8 mouse cellular contexts compared by ENCODE assay signal in the genomic region with DNA sequence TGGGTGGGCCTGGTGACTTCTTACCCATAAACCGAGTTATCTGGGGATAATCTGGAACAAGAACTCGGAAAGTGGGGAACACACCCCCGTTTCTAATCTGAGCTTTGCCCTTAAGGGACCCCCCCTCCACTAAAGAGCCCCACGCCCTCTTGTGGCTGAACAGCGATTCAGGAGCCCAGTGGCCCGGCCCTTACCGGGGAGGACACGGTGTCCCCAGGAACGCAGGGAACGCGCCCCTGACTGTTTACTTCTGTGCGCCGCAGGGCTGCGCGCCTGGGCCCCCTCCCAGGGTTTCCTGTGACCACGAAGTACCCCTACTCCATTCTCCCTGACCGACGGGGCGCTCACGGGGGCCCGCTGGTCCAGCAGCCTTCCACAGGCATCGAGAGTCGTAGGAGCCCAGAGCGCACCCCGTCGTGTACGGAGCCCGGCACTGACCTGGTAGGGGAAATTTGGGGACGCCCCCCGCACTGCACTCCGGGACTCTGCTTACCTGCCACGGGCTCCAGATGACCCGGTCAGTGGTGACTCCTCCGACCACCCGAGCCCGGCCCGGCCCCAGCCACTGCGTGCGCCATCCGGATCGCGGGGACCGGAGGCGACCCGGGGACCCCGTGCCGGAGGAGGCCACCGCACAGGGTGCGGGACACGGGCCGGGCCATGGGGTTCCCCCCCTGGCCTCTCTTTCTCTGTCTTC. TPM values are rescaled to one million over a fixed set of nuclear protein-coding genes. Genes with fewer than 3 reads are reported as not detected.
DNase-seq lines count a peak whose midpoint lies in the region; ATAC-seq and TF ChIP-seq lines count a peak whose summit lies in the region.

No protein-coding gene starts in this region.

- TF ChIP-seq CTCF in lung, postnatal 0 days (IDR thresholded peaks at IDR 0.05), result peak; percentile 66

- peak overlapping the region; percentile 41 for H3K4me3 ChIP-seq in forebrain, embryonic 15.5 days
- H3K4me3 ChIP-seq in lung, postnatal 0 days (ENCODE audit: low read depth, low read length), result peak overlapping the region; percentile 49

- H3K9me3 ChIP-seq in forebrain, embryonic 15.5 days, result no peaks in the 10 kb centered on the region
- H3K9me3 ChIP-seq in lung, postnatal 0 days (ENCODE audit: low read length), result no peaks in the 10 kb centered on the region

- H3K36me3 ChIP-seq in forebrain, embryonic 15.5 days, result no peaks in the 10 kb centered on the region
- H3K36me3 ChIP-seq in lung, postnatal 0 days (ENCODE audit: insufficient read depth, low read length), result no peaks in the 10 kb centered on the region

- peak overlapping the region; percentile 37; the same call in 1 of the 2 replicates for H3K9ac ChIP-seq in forebrain, embryonic 15.5 days (replicated peaks)
- peak overlapping the region; percentile 32; the same call in 1 of the 2 replicates for H3K9ac ChIP-seq in lung, postnatal 0 days (replicated peaks; ENCODE audit: low read depth)

- no peak; the same call in 1 of the 2 replicates for ATAC-seq in forebrain, embryonic 15.5 days (replicated peaks)
- peak; percentile 23 for ATAC-seq in lung, postnatal 0 days
- no peak for ATAC-seq in granulocyte monocyte progenitor cell, adult 5-6 weeks (replicated peaks; ENCODE audit: poor library complexity, severe bottlenecking)

- intact Hi-C loops in gastrocnemius, postnatal 14 days (cut with DNase I; ENCODE audit: low total_unique reads), result loop anchor here (5.0 kb wide), 1 partner anchor 35 kb away; no protein-coding TSS in a partner anchor

- peak; percentile 59 for DNase-seq in urinary bladder, postnatal 14 days (ENCODE audit: low spot score)
- DNase-seq in urinary bladder, postnatal 10 days (ENCODE audit: low spot score), result no peak
- DNase-seq in kidney, adult 9 months, result peak; percentile 51
- peak; percentile 69 for DNase-seq in lung, postnatal 0 days (ENCODE audit: low spot score)
- peak; percentile 47 for DNase-seq in thymus, postnatal 25 days
- no peak for DNase-seq in gastrocnemius, postnatal 14 days

- no peak for TF ChIP-seq EP300 in lung, postnatal 0 days (IDR thresholded peaks at IDR 0.05)

- H3K4me2 ChIP-seq in forebrain, embryonic 15.5 days (replicated peaks), result peak overlapping the region; percentile 75
- peak overlapping the region; percentile 100 for H3K4me2 ChIP-seq in lung, postnatal 0 days (replicated peaks; ENCODE audit: low read depth, low read length)

- H3K4me1 ChIP-seq in forebrain, embryonic 15.5 days, result peaks cover 16% of the 10 kb centered on the region
- H3K4me1 ChIP-seq in lung, postnatal 0 days (ENCODE audit: insufficient read depth, low read depth, low read length), result 0 out of 2 replicates have a peak, but pooled peaks cover 6% of the 10 kb centered on the region

- H3K27me3 ChIP-seq in forebrain, embryonic 15.5 days, result peaks cover 69% of the 10 kb centered on the region
- H3K27me3 ChIP-seq in lung, postnatal 0 days (replicated peaks; ENCODE audit: insufficient read depth, low read length), result peaks cover 25% of the 10 kb centered on the region

- no peak overlapping the region for H3K27ac ChIP-seq in forebrain, embryonic 15.5 days (replicated peaks)
- H3K27ac ChIP-seq in lung, postnatal 0 days (ENCODE audit: low read length), result no peak overlapping the region

- WGBS in forebrain, embryonic 15.5 days, result 2% methylated on average over 49 of the region's 51 CpGs
- 1% methylated on average over 35 of the region's 51 CpGs for WGBS in lung, postnatal 0 days

RNA-seq across cellular contexts. Expression of gene Nrtn, which starts 0.5 kb away (rescaled TPM):
- 0.97 and 1.2 TPM in 2 replicates for polyA plus RNA-seq in forebrain, embryonic 15.5 days (2015; fragmentation: Nextera tagmentation; extraction: Ambion mirVana)
- 10.5 and 10.7 TPM in 2 replicates for polyA plus RNA-seq in lung, postnatal 0 days (2015; fragmentation: Nextera tagmentation; extraction: Ambion mirVana)
- total RNA-seq in gastrocnemius, postnatal 14 days (2021), result 1 to 10 TPM in 1 of 2 experiments, under 1 TPM in 1; 0.47 to 1.4 TPM
- total RNA-seq in granulocyte monocyte progenitor cell, adult 5-6 weeks (2014; fragmentation: Nextera tagmentation), result not detected in 2 replicates
- total RNA-seq in granulocyte monocyte progenitor cell, adult 5-6 weeks (2017), result not detected in 2 replicates

RNA-seq across cellular contexts. Expression of gene Dus3l, which starts 7.7 kb away (rescaled TPM):
- 72.1 and 74.3 TPM in 2 replicates for polyA plus RNA-seq in forebrain, embryonic 15.5 days (2015; fragmentation: Nextera tagmentation; extraction: Ambion mirVana)
- polyA plus RNA-seq in lung, postnatal 0 days (2015; fragmentation: Nextera tagmentation; extraction: Ambion mirVana), result 26.3 and 29.7 TPM in 2 replicates
- 10 to 100 TPM; 12.9 to 13.2 TPM for total RNA-seq in gastrocnemius, postnatal 14 days (2021)
- total RNA-seq in granulocyte monocyte progenitor cell, adult 5-6 weeks (2014; fragmentation: Nextera tagmentation), result 20.5 and 22.8 TPM in 2 replicates
- 18.2 and 21.8 TPM in 2 replicates for total RNA-seq in granulocyte monocyte progenitor cell, adult 5-6 weeks (2017)

RNA-seq across cellular contexts. Expression of gene Prr22, which starts 13.2 kb away (rescaled TPM):
- 0.66 and 0.73 TPM in 2 replicates for polyA plus RNA-seq in forebrain, embryonic 15.5 days (2015; fragmentation: Nextera tagmentation; extraction: Ambion mirVana)
- 0.23 and 0.33 TPM in 2 replicates for polyA plus RNA-seq in lung, postnatal 0 days (2015; fragmentation: Nextera tagmentation; extraction: Ambion mirVana)
- total RNA-seq in gastrocnemius, postnatal 14 days (2021), result under 1 TPM in 1 of 2 experiments, not detected in 1; 0.14 TPM
- total RNA-seq in granulocyte monocyte progenitor cell, adult 5-6 weeks (2014; fragmentation: Nextera tagmentation), result 0.17 and 2.6 TPM in 2 replicates
- 1.6 and 1.7 TPM in 2 replicates for total RNA-seq in granulocyte monocyte progenitor cell, adult 5-6 weeks (2017)

RNA-seq across cellular contexts. Expression of gene Vmac, which starts 39.0 kb away (rescaled TPM):
- 18.4 and 20.3 TPM in 2 replicates for polyA plus RNA-seq in forebrain, embryonic 15.5 days (2015; fragmentation: Nextera tagmentation; extraction: Ambion mirVana)
- polyA plus RNA-seq in lung, postnatal 0 days (2015; fragmentation: Nextera tagmentation; extraction: Ambion mirVana), result 17.2 and 17.5 TPM in 2 replicates
- total RNA-seq in gastrocnemius, postnatal 14 days (2021), result 1 to 10 TPM; 5.4 to 5.8 TPM
- 5.3 and 9.1 TPM in 2 replicates for total RNA-seq in granulocyte monocyte progenitor cell, adult 5-6 weeks (2014; fragmentation: Nextera tagmentation)
- total RNA-seq in granulocyte monocyte progenitor cell, adult 5-6 weeks (2017), result 3.7 and 9.1 TPM in 2 replicates

RNA-seq across cellular contexts. Expression of gene Ndufa11, which starts 39.3 kb away (rescaled TPM):
- polyA plus RNA-seq in forebrain, embryonic 15.5 days (2015; fragmentation: Nextera tagmentation; extraction: Ambion mirVana), result 425 and 444 TPM in 2 replicates
- polyA plus RNA-seq in lung, postnatal 0 days (2015; fragmentation: Nextera tagmentation; extraction: Ambion mirVana), result 380 and 426 TPM in 2 replicates
- 100 to 1,000 TPM; 433 to 458 TPM for total RNA-seq in gastrocnemius, postnatal 14 days (2021)
- 134 and 201 TPM in 2 replicates for total RNA-seq in granulocyte monocyte progenitor cell, adult 5-6 weeks (2014; fragmentation: Nextera tagmentation)
- total RNA-seq in granulocyte monocyte progenitor cell, adult 5-6 weeks (2017), result 99.5 and 106 TPM in 2 replicates

Comparison
In these comparisons a context has a peak if more than half of its experiments do, and no peak if none do; other contexts are left out.
1. DNase-seq: peak in urinary bladder, postnatal 14 days (single experiment), kidney, adult 9 months (single experiment), lung, postnatal 0 days (single experiment) and thymus, postnatal 25 days (single experiment); none in urinary bladder, postnatal 10 days (single experiment) and gastrocnemius, postnatal 14 days (single experiment).